Mouse (Mus musculus) right cerebral cortex, postnatal 10 days (tissue): Measurements from ENCODE around the gene Grik1.
A peak's percentile ranks its signal among the peaks of the same experiment; 100 is the strongest.

ENCODE experiments used
- DNase-seq, 2 experiments: peaks; one replicate each; pipeline ENCODE4 v3.0.0; 2021; ENCODE audit warnings: low spot score in 2 of 2

Gene Grik1

DNA sequence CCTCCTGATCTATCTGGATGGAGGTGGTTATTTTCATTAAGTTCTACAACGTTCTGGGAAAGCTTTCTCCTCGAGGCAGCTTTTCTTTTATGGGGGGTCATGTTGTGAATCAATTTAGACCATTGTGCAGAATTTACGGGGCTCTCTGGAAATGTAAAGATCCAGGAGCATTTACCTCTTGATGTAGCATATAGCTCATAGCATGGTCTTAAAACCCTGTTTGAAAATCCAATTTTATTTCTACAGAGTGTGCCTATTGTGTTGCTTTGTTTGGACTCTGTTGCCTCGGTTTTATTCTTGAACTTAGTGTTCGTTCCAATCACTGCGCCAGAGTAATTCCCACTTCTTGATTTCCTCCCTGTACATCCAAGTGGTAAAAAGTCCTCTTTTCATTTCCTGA, 328.6 kb downstream of the Grik1 start:
- no peak for DNase-seq

DNA sequence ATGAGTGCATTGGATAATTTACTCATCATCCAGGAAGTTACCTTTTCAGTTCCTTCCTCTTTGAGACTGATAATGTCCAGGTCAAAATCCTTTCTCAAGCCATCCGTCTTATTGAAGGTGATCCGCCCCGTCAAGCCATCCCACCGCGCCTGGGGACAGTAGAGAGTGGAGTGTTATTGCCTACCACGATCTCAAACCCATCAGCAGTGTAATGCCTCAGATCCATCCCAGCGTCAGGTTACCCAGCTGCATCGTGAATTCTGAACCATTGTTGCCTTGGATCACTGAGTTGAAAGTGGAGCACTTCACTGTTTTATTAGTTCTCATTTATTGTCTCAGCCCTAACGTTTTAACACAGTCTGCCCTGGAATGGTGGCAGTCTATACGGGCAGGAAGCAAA, 332.6 kb downstream of the Grik1 start:
- DNase-seq = no peak

DNA sequence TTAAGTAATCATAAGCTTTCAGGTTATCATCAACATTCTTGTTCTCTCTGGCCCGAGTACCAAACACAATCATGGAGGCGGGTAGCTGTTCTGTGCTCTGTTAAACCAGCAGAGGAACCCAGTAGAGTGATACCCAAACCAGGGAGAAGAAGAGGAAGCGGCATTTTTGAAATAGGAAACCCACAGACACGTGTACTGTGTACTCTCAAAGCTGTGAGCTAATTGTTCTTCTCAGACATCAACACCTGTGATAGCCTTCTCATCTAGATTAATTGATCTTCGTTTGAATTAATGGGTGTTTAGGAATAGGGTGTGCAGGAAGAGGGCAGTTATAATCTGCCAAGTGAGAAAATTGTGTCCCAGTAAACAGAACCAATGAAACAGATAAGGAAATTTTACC, 333.9 kb downstream of the Grik1 start:
- no peak for DNase-seq

DNA sequence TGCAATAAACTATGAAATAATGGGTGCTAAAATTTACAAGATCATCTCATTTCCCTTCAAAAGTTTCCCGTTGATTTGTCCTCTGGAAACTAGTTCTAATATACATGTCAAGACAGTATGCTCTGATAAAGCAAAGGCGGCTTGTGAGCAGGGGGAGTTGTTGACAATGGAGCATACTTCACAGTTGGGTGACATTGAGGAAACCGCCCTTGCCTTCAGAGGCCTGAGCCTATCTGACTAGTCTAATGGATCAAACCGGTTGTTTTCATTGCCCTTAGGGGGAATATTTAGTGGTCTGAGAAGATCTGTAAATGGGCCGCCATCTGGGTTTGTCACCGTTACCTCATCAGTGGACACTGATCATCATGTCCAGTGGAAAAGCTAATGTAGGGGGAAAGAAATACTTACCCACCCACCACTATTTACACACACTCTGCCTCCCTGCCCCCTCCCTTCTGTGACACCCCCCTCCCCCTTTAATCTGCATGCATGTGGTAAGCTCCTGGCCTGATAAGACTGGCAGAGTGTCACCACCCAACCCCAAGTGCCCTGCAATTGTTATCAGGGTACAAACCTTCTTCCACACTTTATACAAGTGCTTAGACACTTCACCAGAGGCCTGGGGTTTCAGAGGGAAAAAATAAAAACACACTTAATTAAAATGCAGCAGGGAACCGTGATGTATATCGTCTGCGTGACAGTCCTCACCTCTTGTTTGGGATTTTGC, 335.2 kb downstream of the Grik1 start:
- DNase-seq = no peak

DNA sequence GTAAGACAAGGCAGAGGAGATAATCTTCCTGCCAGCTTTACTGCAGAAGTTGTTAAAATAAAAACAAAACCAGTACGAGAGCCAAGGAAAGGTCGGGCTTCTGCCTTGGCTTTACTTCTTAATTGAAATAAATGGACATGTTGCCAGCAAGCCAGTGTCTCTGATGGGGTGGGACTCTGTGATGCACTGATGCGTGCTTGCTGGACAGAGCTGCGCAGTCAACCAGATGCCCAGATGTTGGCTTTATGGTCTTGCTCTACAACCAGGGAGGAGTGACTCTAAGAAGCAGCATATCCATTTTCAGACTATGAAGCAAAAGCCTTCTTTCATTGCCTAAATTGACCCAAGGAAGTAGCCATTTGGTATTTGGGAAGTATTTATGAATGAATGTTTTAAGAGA, 336.9 kb downstream of the Grik1 start:
- DNase-seq = no peak

DNA sequence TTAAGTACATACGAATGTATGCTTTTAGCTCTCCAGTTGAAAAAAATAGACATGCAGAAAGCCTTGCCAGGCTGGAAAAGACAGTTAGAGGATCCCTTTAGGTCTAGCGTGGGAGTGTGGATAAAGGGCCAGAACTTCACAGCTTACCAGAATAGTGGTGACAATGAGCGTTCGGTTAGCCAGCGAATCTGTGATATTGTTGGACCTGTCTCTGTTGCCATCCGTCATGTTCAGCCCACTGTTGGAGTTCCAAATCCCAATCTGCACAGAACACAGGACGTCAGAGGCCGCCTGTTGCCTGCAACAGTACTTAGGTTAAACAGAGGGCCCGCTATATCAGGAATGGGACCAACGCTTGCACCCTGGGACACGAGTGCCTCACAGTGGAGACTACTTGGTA, 340.2 kb downstream of the Grik1 start:
- DNase-seq = peak; percentile 47 to 73

DNA sequence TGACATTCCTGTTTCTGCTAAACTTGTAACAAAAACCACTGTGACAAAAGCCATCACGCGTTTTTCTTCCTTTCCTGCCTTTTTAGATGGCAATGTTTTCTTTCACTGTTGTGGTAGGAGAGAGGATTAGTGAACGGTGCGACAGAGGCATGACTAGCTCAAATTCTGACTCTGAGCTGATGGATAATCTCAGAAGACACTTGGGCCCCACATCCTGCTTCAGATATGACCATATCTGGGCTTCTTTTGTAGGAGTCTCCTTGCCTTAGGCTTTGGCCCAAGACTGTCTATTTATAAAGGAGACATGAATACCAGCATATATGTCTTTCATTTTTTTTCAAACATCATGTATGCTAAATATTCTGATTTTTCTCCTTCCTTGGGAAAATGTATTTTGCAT, 341.9 kb downstream of the Grik1 start:
- no peak for DNase-seq

DNA sequence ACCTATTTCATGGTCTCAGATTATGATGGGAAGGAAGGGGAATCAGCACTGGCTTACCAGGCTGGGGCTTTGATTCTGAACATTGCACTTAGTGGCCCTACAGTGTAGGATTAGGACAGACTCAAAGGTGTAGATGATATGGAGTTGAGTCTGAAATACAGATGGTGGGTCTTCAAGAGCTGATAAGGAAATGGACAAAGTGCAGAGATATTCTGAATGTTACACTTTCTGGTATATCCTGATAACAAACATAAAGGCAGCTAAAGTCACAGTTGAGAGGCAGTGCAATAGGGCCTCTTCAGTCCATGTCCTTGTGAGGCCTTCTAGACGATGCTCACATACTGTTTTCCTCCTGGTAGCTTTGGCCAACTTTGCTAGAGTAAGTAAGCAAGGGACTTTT, 345.7 kb downstream of the Grik1 start:
- no peak for DNase-seq

DNA sequence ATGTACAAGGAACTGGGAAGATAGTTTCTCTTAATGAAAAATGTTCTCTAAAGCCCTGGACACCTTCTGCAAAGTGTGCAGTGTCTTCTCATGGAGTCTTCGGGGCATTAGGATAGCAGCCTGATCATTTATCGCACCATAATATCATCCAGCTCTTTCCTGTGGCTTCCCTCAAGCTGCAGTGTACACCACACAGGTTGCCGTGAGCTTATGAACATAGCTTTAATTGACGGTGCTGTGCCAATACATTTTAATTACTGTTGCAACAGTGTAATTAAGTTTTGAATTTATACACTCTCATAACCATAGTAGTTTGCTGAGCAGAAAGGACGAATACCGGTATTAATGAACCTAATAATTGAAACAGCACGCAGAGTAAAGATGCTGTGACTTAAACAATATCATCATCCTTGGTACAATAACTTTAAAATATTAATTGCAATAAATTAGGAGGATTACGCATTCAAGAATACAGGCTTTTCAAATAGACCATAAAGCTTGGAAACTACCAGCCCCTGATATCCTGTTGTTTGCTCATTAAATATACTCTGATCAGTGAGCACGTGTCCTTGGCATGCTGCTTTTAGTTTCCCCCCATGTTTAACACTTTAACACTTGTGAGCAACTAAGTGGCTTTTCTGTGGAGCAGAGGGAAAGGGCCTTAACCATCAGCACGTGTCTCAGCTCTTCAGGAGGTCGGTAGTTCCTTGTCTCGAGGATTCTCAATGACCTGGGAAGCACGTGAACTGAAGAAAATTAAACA, 347.8 kb downstream of the Grik1 start:
- no peak for DNase-seq

DNA sequence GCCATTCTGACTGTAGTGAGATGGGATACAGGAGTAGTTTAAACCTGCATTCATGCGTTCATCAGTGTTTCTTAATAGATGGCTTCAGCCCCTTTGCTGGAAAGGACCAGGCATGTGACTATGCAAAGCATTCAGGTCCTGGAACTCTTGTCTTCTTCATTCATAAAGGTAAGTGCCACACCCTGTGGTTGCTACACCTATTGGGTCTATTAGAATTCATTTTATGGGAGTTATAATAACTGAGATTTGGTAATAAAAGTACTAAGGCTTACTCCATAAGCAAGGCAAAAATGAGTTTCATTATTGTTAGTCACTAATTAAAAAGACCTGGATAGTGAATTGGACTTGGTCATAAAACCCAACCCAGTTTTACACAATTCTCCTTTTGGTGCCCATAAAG, 355.4 kb downstream of the Grik1 start:
- no peak for DNase-seq

DNA sequence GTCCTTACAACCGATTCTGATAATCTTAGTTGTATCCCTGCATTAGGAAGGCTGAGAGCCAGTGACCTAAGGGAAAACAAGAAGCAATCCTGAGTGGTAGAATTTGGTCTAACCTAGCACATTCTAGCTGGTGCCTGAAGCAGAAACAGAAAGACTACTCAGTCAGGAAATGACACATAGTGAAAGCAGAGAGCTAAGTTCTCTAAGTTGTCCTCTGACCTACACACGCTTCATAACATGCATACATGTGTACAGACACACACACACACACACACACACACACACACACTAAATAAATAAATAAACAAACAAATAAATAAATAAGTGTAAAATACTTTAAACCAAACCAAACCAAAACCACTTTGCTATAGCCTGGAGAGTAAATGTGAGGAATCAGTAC, 358.7 kb downstream of the Grik1 start:
- no peak for DNase-seq

DNA sequence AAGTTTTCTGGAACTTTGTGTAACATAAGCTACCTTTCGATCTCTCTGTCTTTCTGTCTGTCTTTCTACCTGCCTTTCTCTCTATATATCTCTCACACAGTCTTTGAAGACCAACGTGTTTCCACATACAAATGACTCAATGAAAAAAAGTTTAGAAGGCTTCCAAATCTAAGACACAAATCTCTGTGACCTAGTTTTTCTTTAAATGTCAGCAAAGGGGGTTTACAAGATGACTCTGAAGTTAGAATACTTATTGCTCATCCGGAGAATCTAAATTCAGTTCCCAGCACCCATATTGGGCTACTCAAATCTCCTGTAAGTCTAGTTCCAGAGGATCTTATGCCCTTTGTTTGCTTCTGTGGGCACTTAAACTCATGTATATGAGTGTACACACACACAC, 359.5 kb downstream of the Grik1 start:
- DNase-seq = no peak

DNA sequence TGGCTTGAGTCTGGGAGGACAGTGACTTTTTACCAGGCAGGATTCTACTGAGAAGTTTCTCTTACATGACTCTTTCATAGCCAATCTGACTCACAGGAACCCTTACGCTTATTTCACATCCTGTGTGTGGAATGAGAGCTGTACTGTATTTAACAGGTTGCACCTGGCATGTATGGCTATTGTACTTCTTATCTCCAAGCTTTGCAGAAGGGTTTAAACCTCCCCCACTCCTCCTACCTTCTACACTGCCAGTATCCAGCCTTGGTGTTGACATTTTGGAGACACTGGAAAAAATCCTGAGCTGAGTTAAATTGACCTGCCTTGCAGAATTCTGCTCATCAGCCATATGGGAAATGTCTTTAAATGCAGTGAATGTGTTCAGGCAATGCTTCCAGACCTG, 361.4 kb downstream of the Grik1 start:
- no peak for DNase-seq

DNA sequence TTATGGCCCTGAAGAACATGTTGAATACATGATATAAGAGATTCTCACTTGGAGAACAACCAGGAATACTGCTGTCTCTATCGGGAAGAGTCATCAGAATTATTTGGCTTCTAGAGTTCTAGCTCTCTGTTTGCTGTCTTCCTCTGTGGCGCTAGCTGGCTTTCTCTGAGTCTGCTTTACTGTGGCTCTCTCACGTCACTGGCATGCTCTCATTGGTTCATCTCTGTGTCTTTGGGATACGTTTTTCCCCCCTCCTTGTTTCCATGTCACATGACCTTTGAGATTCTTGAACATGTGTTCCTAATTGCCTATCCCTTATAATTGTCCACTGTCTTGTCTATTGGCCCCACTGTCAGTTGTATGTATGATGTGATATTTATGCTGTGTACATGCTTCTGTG, 372.2 kb downstream of the Grik1 start:
- no peak for DNase-seq

DNA sequence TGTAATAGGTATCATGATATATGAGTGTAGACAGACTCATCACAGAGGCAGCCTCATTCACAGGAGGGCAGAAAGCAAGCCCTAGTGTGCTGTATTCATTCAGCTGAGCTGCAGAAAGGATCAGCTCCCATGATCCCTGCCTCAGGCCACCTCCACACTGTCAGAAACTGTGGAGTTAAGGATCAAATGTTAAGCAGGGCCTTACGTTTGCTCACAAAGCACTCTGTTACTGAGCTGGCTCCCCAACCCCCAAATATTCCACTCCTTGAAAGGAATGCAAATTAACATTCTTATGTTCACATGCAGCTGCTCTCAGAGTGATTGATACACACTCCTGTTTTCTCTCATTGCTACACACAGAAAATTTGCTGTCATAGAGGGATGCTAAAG, 372.9 kb downstream of the Grik1 start:
- DNase-seq = peak in 1 of 2 experiments; percentile 24

DNA sequence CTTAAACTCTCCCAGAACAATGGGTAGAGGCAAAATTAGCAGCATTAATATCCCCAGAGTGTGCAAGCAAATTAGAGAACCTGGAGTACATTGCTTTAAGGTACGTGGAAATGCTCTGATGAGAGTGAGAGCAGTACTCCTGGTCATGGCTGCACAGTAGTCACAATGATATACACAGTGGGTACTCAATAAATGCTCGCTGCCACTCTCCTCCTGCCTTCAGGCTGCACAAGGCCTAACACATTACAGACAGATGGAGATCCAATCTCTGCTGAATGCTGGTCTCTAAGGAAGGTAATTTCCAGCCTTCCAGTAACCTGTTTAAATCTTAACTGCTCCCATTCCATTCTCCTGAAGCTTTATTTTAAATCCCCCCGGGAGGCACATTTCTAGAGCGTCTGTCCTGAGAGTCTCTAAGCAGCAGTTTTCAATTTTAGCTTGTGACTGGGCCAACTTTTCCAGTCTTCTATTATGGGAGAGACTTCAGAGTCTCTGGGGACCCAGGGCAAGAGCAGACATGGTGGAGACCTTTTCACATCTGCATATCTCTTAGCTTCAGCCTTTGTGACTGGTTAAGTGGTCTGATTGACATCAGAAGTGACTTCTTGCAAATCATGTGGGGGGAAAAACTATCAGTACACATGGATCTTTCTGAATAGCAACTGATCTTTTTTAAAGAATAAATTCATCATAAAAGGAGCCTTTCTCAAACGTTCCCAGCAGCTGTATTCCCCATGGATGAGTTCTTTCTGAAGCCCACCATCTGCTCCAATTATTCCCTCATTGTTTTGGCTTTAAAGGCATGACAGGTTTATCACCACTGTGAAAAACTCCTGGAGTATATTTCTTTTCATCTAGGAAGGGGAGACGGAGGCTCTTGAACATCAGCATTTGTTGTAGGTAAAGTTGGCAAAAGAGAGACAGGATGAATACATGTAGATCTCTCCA, 373.6 kb downstream of the Grik1 start:
- no peak for DNase-seq

DNA sequence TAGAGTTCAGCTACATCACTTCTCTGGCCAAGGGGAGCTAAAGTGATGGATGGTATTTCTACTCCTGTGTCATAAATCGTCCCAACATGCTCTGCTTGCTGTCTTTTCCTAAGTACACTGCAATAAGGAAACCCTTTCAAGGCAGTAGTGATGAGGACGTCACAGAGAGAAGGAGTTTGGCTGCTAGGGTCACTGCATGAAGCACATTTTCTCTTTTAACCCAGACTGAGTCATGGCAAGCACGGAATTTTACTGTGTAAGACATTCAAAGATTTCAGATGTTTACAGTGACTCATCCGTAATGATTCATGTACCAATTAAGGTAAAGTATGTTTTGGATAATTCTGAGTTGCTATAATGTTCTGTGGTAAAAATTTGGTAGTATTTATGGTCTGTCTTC, 374.9 kb downstream of the Grik1 start:
- no peak for DNase-seq

DNA sequence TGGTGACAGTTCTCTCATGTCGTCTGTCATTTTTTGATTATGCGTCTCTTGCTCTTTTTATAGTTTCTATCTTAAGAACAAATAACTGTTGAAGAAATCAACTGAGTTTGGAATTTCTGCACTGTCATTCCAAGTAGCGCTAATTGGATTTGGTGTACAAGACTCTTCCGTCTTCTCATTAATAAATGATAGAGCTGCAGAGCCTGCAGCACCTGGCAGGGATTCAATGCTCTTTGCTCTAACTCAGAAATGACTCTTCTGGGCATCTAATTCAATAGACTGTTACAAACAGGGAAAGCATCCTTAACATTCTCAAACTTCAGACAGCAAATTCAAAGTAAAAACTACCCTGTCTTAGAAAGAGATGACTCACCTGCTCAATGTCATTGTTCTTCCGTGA, 376.3 kb downstream of the Grik1 start:
- DNase-seq = no peak

DNA sequence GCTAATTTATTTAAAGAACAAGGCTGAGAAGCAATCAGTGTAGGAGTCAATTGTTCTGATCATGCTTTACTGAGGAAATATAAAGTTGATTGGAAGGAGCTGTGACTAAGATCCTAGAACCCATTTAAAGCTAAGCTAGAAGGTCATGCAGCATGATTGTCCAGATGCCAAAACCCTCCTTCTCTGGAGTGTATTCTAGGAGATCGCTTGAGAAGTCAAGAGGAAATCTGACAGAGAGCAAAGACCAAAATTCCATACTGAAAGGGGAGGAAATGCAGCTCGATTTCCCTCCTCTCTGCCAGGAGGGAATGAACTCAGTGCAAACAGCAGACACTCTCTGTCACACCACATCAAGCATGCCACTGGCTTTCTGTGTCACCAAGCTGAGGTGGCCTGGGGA, 378.9 kb downstream of the Grik1 start:
- DNase-seq = no peak

DNA sequence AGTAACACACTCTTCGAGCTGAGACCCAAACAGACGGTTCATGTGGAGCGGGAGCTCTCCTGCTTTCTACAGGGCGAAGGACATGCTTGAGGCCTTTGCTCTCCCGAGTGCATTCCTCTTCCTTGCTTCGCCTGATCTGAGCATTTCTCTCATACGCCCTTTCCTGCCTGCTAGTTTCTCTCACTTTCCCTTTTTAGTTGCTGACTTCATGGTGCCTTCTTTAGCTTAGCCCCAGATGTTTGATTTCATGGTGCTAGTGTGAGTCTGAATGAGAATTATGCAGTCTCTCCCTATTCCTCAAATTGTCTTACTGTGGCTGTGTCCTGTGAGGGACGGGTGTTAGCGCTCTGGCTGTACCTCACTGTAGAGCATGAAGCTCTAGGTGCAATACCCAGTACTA, 388.0 kb downstream of the Grik1 start:
- no peak for DNase-seq

DNA sequence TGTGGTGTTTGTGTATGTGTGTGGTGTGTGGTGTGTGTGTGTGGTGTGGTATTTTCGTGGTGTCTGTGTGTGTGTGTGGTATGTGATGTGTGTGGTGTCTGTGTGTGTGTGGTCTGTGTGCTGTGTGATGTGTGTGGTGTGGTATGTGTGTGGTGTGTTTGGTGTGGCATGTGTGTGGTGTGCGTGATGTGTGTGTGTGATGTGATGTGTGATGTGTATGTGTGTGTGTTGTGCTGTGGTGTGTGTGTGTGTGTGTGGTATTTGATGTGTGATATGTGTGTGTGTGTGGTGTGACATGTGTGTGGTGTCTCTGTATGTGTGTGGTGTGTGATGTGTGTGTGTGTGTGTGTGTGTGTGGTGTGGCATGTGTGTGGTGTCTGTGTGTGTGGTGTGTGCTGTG, 388.9 kb downstream of the Grik1 start:
- no peak for DNase-seq

DNA sequence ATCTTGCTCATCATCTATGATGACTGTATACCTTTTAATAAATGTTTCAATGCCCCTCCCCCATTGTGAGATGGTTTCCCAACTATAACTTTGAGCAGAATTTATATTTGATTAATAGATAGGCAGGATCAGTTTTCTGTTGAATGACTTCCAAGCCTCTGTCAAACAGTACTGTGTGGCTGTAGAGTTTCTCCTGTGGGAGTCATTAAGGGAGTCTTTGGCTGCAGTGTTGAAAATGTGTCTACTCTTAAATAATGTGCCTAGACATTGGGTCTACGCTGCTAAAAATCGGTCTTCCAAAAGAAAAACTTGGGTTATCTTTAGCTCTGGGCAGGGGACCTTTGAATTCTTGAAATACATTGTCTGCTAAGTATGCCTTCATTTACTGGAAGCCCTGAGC, 414.1 kb downstream of the Grik1 start:
- no peak for DNase-seq

DNA sequence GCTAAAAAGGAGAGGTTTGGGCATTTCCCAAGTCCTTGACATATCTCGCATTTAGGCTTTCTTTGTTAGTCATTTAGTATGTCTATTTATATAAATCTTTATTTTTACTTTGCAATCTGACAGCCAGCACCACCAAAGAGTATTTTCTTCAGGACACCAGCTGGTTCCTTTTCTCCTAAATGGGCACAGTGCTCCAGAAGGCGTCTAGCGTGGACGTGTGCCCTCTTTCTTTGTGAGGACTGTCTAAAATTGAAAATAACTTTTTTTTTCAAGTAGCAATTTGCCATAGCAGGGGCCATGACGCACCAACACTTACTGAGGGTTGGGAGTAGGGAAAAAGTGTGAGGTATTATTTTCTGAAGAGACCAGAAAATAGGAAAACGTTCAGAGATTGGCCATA, 425.5 kb downstream of the Grik1 start:
- peak in 1 of 2 experiments; percentile 41 for DNase-seq
